Mouse (Mus musculus) kidney, postnatal 25 days (tissue): ENCODE data around the gene Lyzl6.

Source experiments
- DNase-seq, 2 experiments: peaks; one replicate each; pipeline ENCODE4 v3.0.0; 2021; ENCODE audit warnings: mixed read lengths in 2 of 2

The Lyzl6 gene

GRCm38 (mm10) chr11:103638790-103639189 is at the start of gene Lyzl6:
Gene Lyzl6, minus strand, starts transcription at chr11:103638890.
- no peak for DNase-seq

GRCm38 (mm10) chr11:103686706-103687105 is 48.0 kb upstream of the Lyzl6 start:
- DNase-seq, result peak in 1 of 2 experiments; percentile 20

GRCm38 (mm10) chr11:103685261-103685736 is 46.6 kb upstream of the Lyzl6 start:
- DNase-seq, result peak in 1 of 2 experiments; percentile 34

GRCm38 (mm10) chr11:103683667-103684334 is 45.1 kb upstream of the Lyzl6 start:
- no peak for DNase-seq

GRCm38 (mm10) chr11:103677042-103677441 is 38.4 kb upstream of the Lyzl6 start:
- peak; percentile 74 to 83 for DNase-seq

DNA sequence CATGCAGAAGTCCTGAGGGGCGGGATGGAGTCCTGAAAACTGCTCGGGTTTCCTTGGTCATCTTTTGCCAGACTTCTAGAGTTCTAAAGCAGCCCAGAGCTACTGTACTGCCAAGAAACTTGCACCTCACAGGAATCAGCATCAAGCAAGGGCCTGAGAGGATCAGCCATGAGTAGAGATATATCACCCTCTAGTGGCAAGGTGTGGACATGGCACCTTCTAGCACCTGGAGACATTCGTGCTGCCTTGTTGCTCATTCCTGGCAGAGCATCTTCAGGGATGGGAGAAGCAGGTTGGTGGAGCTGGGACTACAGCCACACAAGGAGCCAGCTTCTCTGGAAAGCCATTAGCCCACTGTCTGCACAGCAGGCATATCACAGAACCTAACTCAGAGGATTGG is 36.9 kb upstream of the Lyzl6 start:
- DNase-seq, result peak; percentile 63 to 76

GRCm38 (mm10) chr11:103666907-103667426 is 28.3 kb upstream of the Lyzl6 start:
- DNase-seq, result no peak

- DNase-seq, result no peak
These were observed 27.7 kb upstream of the Lyzl6 start for GRCm38 (mm10) chr11:103666181-103666906.

DNA sequence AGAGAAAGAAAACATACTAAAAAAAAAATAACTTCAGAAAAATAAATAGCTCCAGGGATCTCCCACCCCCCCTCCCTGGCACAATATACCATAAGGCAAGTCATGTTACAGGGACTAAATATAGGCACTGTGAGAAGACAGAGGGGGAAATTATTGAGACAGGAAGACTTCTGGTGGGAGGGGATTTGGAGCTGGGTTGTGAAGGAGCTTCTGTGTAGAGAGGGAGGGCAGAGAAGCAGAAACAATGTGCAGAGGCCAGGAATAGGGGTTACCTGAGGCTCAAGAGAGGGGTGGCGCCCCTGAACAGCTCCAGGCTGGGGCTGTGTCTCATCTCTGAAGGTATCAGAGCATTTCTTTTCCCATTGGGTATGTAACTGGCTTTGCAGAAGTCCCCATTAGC is 27.0 kb upstream of the Lyzl6 start:
- DNase-seq, result no peak

- DNase-seq, result no peak
These were observed 24.4 kb upstream of the Lyzl6 start for GRCm38 (mm10) chr11:103663119-103663518.

DNA sequence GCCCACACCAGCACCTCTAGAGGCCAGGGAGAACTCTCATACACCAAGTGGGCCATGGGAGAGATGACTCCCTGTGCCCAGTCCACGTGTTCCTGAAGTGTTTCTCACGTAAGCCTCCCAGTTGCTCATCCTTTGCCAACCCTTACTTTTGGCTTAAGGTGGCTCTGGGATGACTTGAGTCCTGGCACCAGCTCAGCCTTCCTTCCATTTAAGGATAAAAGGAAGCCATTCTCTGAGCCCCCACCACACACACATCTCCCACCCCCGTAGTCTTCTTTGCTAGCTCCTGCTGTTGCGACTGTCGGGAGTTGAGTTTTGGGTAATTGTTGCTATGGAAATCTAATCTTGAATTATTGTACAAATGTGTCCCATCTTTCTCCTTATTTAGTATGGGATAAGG is 23.9 kb upstream of the Lyzl6 start:
- no peak for DNase-seq

DNA sequence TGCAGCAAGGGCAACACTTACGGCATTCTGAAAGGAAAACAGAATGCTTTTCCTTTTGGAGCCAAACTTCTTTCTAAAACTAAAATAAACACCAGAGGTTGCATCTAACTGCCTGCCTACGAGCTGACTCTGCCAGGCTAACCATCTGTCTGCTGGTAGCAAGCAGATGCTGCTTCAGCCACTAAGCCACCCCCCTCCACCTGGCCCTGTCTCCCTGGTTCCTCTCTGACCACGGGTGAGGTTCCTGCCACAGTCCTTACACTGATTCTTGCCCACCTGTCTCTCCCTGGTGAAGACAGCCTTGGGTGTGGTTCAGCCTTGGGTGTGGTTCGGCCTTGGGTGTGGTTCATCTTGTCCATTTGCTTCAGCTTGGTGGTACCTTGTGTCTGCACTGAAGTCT is 23.2 kb upstream of the Lyzl6 start:
- DNase-seq, result no peak

- DNase-seq, result no peak
These were observed 19.5 kb upstream of the Lyzl6 start for GRCm38 (mm10) chr11:103658189-103658588.

DNA sequence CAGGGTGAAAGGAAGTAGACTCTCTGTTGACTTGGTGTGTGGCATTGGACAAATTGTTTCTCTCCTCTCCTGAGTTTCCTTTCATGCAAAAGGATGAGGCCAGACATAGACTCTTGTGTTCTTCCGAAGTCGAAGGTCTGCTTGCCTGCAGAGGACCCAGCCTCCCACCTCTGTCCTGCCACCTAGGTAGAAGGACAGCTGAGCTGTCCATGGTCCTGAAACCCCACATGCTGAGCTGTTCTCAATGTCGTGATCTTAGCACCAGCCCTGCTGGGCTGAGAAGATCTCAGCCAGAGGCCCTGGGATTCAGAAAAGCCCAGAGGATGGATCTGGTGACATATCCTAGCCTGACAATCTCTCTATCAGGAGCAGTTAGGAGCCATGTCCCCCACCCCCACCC is 17.8 kb upstream of the Lyzl6 start:
- DNase-seq, result peak; percentile 61 to 78

GRCm38 (mm10) chr11:103653359-103653965 is 14.8 kb upstream of the Lyzl6 start:
- no peak for DNase-seq

DNA sequence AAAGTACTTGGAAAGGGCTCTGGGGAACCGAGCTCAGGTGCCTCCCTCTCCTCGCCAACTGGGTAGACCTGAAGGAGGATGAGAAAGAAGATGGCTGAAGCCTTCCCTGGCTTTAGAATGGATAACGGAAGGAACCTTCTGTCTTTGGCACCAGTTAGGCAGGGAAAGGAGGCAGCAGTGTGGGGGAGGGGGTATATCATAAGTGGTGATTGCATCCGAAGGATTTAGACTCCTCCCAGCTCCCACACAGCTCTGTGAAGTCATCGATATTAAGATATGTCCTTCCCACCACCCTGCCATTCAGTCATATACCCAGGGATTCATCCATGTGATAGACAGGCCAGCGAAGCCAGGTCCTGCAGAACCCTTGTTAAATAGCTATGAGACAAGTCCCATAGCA is 12.7 kb upstream of the Lyzl6 start:
- no peak for DNase-seq

DNA sequence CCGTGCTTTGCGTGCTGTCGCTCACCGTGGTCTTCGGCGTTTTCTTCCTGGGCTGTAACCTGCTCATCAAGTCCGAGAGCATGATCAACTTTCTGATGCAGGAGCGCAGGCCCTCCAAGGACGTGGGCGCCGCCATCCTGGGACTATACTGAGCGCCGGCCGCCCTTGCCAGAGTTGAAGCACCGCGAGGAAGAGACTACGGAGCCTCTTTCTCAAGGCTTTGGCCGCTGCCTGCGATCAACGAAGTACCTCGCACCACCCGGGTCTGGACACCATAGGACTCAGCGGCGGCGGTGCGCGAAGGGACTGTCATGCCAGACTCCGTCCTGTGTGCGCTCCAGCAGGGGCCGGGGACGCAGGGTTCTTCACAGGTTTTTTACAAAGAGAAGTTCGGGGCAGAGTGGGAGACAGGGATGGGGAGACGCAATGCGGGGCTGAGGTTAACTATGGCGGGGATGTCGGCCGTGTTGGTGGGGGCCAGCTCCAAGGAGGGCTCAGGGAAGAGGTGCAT is 11.3 kb upstream of the Lyzl6 start:
- DNase-seq, result no peak

DNA sequence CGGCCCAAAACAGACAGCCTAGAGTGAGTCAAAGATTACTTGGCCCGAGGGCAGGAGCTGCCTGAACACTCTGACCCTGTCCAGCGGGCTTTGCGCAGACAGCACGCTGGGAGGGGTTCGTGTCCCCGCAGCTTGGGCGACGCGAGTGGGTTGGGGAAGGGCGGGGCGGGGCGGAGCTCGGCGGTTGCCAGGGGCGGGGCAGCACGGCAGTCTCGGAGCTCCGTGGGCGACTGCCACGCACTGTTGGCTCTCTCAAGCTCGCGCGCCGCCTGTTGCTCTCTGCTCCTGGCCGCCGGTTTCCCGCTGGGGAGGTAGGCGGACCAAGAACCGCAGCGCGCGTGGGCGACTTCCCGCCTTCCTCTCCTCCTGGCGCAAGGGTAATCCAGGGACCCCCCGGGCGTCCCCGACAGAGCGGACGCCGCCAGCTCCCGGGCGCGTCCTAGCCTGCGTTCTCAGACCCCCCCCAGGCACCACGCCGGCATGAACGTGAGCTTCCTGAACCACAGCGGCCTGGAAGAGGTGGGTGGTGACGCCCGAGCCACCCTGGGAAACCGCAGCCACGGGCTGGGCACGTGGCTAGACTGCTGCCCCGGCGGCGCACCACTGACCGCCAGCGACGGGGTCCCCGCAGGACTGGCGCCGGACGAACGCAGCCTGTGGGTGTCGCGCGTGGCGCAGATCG is 10.8 kb upstream of the Lyzl6 start, which contains the start of gene Rprml:
Rprml (plus strand) TSS at position 270 of the 682 bp plus-strand sequence.
- DNase-seq, result no peak

- no peak for DNase-seq
These were observed 10.0 kb upstream of the Lyzl6 start for GRCm38 (mm10) chr11:103648656-103649055.

- no peak for DNase-seq
These were observed 9.4 kb upstream of the Lyzl6 start for GRCm38 (mm10) chr11:103647921-103648620.

DNA sequence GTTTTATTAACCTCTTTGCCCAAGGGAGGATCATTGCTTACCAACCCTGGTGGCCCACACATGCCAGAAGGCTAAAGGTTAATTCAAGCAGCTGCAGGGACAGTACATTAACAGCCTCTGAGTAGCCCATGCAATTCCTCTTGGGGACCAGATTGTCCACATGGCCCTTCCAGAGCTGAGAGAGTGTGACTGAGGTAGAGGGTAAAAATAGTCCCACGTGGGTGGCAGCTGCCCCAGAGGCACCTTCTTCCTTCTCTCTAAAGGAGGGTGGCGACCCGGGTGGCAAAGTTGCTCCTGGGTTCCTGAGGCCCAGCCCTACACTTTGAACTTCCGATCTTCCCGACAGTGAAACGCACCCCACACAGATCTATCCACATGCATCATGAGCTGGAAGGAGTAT is 7.6 kb upstream of the Lyzl6 start:
- no peak for DNase-seq

GRCm38 (mm10) chr11:103645731-103646130 is 7.0 kb upstream of the Lyzl6 start:
- no peak for DNase-seq
